Mouse (Mus musculus) fat pad, adult 2 months (tissue): ENCODE results near the gene Atg10.
A peak's percentile ranks its signal among the peaks of the same experiment; 100 is the strongest.
"Not testable (repeated sequence)": the region's sequence is repeated elsewhere in the genome, so short reads cannot be mapped to it uniquely, and the experiment has no call there.

ENCODE experiments used
- DNase-seq: peaks from one replicate; pipeline ENCODE4 v3.0.0-alpha.2; 2011; ENCODE audit warnings: low read depth, low spot score; ENCODE audit errors: extremely low read depth

Atg10 gene

DNA sequence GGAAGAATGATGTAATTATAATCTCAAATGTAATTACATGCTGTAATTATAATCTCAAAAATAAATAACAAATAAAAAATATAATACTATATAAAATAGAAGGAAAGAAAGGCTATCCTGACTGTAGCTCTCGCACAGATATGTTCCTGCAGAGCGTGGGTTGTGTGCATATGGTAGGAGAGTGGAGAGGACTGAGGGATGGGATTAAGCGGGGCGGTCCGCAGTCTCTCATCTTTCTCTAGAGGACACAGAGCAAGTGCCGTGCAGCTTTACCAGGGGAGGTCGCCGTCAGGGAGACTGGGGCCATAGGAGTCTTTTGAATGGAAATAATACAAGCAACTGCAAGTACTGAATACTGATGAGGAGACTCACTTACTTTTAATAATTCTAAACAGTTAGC, 263.2 kb downstream of the Atg10 start:
- no peak for DNase-seq

DNA sequence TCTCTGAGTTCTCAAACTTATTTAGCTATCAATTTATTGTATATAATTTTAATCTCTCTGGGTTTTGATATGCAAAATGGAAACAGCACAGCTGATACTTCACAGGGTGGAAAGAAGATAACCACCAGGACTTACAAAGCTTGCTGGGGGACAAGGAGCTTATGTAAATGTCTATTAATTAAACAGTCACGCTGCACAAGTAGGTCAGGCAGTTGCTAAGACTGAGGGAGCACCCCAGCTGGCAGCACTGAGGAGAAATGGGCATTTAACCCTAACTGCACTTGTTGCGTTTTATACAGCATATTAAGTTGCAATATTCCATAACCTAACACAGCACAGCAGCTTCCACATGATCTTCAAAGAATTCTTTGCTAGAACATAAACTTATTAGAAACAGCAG, 264.9 kb downstream of the Atg10 start:
- no peak for DNase-seq

DNA sequence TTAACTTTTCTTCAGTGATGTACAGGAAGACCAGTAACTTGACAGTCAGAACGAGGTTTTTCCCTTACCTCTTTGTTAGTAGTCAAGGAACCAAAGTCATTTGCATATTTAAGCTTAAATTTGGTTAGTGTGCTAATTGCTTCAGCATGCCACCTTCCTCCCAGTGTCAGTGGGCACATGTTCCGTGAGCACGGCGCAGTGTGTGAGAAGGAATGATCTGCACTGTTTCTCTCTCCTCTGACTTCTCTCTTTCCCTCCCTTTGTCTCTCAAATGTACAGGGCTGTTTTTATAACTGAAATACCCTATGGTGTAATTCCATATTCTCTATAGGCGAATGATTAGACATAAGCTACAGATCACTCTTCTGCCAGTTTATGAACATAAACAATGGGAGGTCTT, 284.2 kb downstream of the Atg10 start:
- no peak for DNase-seq

DNA sequence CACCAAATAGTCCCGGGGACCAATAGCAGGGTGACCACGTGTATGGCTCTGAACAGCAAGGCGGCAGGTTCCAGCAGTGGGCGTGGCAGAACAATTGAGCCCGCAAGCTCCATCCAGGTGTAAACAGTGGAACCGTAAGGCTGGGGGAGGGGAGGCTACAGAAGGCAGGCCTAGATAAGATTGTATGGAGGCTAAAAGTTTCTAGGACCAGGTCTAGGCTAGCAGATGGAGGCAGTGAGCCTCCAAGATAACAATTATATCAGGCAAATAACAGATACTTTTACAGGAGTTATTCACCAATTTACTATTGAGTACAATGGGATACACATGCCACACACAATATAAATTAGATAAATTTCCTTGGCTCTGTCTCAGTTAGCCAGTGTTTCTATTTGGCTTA, 284.6 kb downstream of the Atg10 start:
- DNase-seq, result no peak

DNA sequence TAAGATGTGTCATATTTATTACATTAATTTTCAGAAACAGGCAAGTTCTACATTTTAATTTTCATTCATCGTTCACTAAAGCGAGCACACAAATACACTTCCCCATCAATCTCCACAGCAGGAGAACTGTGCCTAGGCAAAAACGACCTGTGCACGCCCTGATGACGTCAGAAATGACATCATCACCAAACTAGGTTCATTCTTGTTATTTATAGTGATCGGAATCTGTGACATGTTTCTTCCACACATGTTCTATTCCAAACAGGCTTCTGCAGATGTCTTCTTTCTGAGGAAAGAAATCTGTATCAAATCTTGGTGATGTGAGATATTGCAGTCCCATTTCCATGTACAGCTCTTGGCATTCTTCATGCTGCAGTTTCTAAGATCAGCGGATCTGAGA, 287.9 kb downstream of the Atg10 start:
- no peak for DNase-seq

DNA sequence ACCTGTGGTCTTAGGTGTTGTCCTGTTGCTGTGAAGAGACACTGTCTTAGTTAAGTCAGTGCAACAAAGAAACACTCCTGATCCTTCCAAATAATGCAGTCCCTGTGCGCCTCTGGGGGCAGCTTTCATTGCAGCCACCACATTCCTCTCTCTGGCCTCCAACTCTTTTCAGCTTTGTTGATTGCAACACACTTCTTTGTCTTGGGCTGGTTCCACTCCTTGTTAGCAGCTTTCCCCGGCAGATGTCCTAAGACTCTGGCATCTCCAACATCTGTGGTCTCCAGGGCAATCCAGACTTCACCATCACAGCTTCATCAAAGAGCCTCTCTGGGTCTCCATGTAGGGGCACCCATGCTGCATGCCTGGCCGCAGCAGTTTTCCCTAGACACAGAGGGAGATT, 290.5 kb downstream of the Atg10 start:
- peak; percentile 66 for DNase-seq

DNA sequence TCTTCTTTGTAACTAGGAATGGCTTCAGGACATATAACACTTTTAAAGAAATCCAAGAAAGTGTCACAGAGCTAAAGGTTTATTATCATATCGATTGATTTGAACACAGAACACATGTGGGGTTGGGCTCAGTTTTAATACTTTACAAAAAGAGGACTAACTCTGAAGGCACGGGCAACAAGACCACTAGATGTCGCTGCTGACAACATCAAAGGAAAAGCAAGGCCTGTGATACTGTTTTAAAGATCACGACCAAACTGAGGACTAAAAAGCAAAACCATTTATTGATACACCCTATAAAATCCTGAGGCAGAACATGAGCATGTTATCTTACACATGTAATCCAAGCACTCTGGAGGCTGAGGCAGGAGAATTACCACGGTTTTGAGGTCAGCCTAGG, 293.9 kb downstream of the Atg10 start:
- DNase-seq, result no peak

DNA sequence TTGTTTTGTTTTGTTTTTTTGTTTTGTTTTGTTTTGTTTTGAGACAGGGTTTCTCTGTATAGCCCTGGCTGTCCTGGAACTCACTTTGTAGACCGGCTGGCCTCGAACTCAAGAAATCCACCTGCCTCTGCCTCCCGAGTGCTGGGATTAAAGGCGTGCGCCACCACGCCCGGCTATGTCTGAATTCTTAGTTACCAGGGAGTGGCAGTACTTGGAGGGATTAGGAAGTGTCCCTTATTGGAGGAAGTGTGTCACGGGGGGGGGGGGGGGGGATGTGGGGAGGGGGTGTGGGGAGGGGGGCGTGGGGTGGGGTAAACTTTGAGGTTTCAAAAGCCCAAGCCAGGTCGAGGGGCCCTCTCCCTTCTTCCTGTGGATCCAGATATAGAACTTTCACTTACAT, 295.5 kb downstream of the Atg10 start:
- DNase-seq, result not testable (repeated sequence)

DNA sequence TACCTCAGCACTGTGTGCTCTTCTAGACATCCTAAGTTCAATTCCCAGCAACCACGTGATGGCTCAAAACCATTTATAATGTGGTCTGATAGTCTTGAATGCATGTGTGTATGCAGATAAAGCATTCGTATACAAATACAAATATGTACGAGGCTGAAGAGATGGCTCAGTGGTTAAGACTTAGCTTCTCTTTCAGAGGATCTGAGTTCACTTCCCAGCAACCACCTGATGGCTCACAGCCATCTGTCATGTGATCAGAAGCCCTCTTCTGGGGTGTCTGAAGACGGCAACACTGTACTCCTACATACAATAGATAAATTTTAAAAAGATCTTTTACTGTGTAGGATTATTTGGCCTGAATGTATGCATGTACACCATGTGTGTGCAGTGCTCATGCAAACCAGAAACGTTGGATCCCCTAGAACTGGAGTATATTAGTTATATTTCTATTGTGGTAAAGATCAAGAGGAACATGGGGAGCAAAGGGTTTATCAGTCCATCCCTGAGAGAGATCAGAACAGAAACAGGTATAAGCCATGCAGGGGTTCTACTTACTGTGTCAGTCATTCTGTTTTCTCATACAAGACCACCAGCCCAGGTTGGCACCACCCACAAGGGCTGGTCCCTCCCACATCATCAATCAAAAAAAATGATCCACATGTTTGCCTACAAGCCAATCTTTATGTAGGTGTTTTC, 296.7 kb downstream of the Atg10 start:
- no peak for DNase-seq

DNA sequence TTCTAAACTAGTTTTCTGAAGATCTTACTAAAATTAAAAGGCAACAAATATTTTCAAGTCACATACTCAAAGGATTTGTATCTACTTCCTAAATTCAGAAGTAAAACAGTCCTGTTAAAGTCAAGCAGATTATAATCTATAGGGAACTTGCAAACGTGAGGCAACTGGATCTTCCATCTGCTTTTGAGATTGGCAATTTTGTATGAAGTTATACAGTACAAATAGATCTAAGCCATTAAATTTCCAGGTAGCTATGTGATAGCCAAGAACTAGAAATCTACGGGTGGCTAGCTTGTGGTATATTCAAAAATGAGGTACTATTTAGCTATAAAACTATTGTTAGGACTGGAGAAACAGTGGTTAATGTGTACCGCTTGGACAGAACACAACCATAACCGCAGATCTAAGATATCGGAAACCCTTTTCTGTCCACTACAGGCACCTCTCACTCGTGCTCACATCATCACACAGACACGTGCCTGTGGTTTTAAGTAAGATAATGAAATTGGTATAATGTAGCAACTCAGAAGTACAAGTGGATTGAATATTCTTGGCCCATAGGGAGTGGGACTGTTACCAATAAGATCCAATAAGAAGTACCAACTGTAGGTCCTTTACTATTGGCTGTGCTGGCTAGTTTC, 297.5 kb downstream of the Atg10 start:
- DNase-seq, result no peak

DNA sequence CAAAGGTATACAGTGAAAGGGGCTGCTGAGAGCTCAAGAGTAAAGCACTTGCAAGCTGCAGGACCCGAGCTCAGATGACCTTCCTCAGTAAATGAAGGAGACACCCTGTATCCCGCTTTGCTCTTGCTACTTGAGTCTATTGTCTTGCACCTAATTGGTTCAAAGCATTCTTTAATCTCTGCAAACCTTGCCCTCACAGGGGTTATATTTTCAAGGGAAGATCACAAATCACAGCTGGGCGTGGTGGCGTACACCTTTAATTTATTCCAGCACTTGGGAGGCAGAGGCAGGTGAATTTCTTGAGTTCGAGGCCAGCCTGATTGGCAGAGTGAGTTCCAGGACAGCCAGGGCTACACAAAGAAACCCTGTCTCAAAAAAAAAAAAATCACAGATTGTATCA, 298.6 kb downstream of the Atg10 start:
- DNase-seq, result no peak

DNA sequence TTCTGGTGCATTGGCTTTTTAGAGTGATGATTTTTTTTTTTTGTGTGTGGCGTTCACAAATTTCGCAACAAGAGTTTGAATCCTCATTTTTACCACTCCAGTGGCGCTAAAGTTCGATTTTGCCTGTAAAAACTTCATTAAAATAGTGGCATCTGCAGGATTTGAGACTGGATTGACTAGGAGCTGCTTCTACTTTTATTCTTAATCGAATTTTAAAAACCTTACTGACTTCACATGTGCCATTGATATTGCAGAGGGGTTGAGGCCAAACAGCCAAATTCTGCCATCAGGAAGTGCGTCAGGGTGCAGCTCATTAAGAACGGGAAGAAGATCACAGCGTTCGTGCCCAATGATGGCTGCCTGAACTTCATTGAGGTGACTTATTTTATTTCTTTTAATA, 299.7 kb downstream of the Atg10 start:
- DNase-seq, result no peak

DNA sequence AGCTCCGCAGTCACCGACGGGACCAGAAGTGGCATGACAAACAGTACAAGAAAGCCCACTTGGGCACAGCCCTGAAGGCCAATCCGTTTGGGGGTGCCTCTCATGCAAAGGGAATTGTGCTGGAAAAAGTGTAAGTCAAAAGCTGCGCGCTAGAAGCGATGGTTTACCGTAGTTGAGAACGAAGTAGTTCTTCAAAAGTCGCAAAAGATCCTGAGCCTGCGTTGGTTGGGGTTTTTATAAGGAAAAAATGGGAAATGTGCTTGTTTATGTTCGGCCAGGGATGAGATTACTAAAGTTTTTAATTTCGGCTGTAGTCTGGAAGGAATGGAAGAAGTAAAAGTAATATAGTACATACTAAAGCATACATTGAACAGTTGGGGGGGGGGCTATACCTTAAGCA, 300.2 kb downstream of the Atg10 start:
- DNase-seq, result not testable (repeated sequence)

DNA sequence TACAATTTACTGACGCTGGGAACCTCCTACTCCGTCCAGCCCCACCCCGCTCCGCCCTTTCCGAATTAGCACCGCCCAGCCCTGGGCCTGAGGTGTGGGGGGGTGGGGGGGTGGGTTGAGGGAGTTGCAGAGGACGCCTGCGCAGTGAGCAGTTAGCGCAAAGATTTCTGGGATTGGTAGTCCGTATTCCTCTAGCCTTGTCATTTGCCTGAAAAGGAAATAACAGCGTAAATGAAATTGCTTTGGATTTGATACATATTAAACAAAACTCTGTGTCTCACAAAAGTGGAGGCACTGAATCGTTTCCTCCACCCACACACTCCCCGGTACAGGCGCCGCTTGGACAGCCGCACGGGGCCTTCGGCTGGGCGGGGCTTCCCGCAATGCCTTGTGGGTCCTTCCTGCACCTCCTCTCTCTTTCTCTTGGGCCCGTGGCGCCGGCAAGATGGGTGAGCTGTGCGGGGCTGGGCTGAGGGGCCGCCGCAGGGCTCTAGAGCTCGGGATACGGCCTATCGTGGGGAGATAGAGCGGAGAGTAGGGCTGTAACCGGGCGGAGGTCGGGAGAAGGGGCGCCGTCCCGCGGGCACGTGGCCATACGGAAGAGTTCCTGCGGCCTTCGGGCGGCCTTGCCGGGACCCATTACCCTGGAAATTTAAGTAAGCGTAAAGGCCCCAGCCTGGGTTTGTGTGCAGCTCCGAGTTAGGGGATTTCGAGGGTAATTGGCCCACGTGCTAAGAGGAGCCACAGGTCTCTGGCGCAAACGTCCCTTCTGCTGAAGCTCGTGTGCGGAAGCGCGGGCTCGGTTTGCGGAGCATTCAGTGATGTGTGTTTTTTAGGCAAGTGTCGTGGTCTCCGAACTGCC, 300.8 kb downstream of the Atg10 start, which contains the start of gene Rps23:
TSS of gene Rps23 (plus strand) at position 208 of the 862 bp plus-strand sequence.
- DNase-seq, result peak; percentile 42

DNA sequence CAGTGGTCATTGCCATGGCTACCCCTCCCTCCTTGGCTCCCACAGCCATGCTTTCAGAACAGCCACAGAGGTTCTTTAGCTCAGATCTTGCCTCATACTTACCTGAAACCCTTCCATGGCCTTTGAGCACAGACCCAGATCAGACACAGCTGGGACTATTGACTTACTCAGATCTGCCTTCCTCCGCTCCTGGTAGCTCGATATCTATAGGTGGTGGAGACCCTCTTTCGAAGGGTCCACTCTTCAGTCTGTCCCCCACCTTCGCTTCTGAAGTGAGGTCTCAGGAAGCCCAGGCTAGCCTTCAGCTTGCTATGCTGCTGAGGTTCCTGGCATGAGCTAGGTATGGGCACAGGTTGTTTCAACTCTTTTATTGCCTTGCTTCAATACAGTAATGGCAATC, 309.0 kb downstream of the Atg10 start:
- DNase-seq, result no peak

DNA sequence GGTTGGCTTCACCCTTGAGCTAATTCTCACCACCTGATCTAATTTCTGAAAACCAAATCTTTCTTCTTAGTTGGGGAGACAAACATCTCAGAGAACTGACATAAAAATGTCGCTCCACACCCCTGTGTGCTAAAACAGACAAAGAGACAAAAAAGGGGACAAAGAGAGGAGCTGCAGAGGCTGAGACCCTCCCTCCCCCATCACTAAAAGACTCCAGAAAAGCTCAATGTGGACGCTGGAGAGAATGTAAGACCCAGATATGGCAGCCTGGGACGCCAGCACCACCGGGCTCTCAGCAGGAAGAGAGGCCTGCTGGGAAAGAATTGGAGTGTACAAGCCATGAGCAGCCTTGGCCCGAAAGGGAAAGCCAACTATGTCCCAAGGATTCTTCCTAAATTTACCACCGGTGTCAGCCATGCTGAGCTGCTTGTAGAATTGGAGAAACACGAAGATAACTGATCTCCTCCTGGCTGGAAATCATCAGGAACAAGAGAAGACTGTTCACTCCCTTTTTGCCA, 310.0 kb downstream of the Atg10 start:
- DNase-seq, result no peak

DNA sequence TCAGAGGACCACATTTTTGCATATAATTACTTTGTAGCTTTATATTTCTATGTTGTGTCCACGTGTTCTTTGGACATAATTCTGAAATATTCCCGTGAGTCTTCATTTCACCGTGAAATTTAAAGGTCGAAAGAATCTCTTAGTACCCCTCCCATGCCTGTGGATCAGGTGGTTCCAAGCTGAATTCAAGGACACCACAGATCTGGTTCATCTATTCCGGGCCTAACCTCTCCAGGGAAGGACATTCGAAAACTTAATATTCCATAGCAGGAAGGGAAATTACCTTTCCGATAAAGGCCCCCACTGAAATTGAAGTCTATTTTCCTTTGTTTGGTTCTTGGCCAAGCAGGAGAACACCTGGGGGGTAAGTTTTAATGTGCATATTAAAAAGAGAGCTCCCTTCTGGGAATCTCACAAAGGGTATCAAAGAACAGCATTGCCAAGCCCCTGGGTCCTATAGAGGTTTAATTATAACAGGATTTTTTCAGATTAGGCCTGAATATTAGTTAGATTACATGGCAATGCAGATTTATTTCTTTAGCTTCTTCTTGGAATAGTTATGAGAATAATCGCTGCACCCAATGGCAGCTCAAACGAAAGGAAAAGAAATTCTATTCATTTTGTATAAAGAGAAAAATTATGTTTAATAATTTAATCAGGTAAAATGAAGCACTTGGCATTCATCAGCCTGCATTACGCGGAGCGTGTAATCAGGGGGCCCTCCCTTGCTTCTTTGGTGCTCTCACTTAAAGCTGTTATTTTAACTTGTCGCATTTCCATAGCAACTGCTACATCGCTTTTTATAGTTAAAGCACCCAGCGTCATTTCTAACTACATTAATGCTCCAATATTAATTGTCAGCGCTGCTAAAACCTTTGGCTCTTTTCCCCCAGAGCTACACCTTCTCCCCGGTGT, 310.8 kb downstream of the Atg10 start:
- DNase-seq, result no peak

DNA sequence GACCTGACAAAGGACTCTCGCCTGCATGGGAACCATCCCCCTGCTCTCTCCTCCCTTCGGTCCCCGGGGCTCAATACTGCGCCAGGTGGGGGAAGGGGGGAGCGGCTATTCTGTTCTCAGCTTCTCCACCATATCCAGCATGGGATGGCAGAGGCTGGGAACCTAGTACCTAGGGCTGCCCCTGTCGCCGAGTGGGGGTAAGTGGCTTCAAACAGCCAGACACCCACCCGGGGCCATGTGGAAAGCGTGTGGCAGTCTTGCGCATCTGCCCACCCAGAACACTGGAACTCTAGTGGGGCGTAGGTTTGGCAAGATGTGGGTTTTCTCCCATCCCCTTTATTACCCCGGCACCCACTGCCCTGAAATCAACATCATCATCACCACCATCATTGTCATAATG, 316.4 kb downstream of the Atg10 start:
- DNase-seq, result no peak

DNA sequence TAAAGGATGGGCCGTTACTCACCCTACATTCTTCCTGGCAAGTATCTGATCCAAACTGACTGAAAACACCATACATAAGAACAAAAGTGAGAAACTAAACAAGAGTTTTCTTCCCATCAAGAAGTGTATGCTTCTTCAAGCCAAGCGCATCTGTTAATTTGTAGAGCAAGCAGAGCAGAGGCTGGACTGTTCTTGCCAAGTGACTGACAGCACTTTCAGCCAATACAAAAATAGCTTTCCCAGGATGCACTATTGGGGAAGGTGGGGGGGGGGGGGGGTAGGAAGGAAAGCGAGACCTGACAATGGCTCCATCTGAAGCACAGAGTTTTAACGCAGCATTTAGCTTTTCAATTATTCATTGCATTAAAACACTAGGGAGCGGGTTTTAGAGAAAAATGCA, 318.6 kb downstream of the Atg10 start, which contains the start of gene Atp6ap1l:
TSS of gene Atp6ap1l (minus strand) at position 180 of the 400 bp plus-strand sequence.
- no peak for DNase-seq

DNA sequence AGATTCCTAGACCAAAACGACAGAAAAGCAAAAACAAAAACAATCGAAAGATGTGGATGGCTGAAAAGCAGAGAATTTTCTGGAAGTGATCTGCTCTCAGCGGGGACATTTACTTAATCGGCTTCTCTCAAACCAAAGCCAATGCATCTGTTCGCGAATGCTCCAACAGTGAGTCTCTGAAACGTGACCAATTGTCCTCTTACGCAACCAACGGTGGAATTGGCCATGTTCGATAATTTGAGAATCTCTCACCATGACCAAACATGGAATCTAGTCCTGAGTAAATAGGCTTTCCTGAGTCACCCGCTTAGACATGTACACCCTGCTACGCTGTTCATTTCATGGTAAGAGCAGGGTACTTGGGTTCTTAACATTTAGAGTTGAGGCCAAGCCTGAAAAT, 326.9 kb downstream of the Atg10 start:
- DNase-seq, result no peak

DNA sequence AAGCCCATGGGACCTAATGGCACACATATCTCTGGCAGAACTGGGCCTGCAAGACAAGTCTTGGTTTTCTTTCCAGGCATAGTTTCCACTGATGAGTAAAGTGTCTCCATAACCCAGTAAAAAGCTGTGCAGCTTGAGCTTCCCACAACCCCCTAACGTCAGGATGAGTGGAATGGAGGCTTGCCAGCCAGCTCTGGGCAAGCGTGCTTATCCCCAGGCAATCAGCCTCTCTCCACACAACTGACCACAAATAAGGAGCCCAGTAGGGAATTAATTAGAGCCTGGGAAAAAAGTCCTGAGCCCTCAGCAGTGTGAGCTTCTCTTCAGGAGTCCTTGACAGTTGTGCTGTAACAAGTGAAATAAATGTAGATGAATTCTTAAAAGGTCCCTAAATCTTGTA, 327.7 kb downstream of the Atg10 start:
- no peak for DNase-seq
